Mouse (Mus musculus): ENCODE measurements around the gene Sdr9c7.
A peak's percentile ranks its signal among the peaks of the same experiment; 100 is the strongest.
"Not testable (repeated sequence)": the region's sequence is repeated elsewhere in the genome, so short reads cannot be mapped to it uniquely, and the experiment has no call there.

Sdr9c7 gene

GRCm38 (mm10) chr10:127906138-127906537 is 7.8 kb downstream of the Sdr9c7 start:
- DNase-seq (ENCODE audit: low spot score in 2 of 2), result no peak

DNA sequence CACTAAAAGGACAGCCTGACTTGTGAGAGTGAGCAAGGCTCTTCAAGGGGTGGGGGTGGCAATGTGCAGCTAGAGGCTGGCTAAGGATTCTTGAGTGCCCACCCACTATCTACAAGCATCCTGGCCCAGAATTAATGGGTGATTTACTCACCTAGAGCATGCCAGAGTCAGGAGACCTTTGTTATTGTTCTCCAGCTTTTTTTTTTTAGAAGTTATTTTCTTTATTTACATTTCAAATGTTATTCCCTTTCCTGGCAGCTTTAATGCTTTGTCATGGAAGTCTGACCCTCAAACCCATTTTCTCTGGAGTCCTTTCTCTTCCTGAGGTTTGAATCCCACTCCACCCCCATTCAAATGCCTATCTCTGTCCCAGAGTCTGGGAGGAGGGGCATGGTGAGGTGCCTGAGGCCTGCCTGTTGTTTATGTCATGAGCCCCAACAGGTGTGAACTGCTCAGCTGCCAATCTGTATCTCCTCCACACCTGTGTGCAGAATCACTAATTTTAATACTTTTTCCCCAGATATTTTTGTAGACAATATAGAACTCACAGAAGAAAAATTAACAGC is 9.2 kb downstream of the Sdr9c7 start:
- DNase-seq (ENCODE audit: low spot score in 2 of 2), result no peak

- no peak for DNase-seq (ENCODE audit: low spot score in 2 of 2)
Measured at GRCm38 (mm10) chr10:127915578-127915977, 17.3 kb downstream of the Sdr9c7 start.

- not testable (repeated sequence) for DNase-seq (ENCODE audit: low spot score in 2 of 2)
Measured at GRCm38 (mm10) chr10:127917183-127917582, 18.9 kb downstream of the Sdr9c7 start.

DNA sequence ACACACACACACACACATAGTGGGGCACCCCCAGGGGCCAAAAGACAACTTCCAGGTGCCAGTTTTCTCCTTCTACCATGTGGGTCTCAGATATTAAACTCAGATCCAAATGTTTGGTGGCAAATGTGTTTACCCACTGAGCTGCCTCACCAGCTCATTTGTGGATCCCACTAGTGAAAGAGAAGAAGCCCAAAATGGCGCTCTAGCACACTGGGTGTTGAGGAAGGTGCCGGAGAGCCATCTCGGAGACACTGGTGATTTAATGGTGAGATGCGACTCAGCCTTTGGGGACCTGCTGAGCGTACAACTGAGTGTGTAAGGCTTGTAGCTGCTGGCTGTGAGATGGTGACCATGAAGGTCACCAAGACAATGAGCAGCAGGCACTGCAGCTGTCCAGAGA is 19.3 kb downstream of the Sdr9c7 start:
- no peak for DNase-seq (ENCODE audit: low spot score in 2 of 2)

GRCm38 (mm10) chr10:127922241-127922640 is 23.9 kb downstream of the Sdr9c7 start:
- no peak for DNase-seq (ENCODE audit: low spot score in 2 of 2)

DNA sequence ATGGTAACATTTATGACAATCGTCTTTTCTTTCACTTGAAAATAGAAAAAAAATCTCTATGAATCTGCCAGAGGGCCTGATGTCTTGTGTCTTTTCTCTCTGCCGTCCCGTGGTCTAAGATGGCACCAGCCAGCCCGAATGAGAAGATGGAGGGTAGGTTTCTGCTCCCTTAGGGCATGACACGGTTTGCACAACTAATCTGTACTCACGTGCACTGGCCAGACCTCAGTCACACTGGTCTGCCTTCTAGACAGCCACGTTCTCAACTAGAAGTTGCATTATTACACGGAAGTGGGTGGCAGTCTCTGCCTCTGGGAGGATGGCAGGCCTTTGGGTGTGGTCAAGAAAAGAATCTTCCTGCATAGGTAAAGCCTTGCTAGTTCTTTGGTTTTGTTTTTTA is 24.7 kb downstream of the Sdr9c7 start:
- DNase-seq (ENCODE audit: low spot score in 2 of 2), result no peak

GRCm38 (mm10) chr10:127924597-127925378 is 26.5 kb downstream of the Sdr9c7 start:
- no peak for DNase-seq (ENCODE audit: low spot score in 2 of 2)

GRCm38 (mm10) chr10:127927737-127928136 is 29.4 kb downstream of the Sdr9c7 start:
- no peak for DNase-seq (ENCODE audit: low spot score in 2 of 2)

GRCm38 (mm10) chr10:127932290-127932926 is 34.1 kb downstream of the Sdr9c7 start:
- DNase-seq (ENCODE audit: low spot score in 2 of 2), result no peak

GRCm38 (mm10) chr10:127936271-127936670 is 38.0 kb downstream of the Sdr9c7 start:
- DNase-seq (ENCODE audit: low spot score in 2 of 2), result no peak

DNA sequence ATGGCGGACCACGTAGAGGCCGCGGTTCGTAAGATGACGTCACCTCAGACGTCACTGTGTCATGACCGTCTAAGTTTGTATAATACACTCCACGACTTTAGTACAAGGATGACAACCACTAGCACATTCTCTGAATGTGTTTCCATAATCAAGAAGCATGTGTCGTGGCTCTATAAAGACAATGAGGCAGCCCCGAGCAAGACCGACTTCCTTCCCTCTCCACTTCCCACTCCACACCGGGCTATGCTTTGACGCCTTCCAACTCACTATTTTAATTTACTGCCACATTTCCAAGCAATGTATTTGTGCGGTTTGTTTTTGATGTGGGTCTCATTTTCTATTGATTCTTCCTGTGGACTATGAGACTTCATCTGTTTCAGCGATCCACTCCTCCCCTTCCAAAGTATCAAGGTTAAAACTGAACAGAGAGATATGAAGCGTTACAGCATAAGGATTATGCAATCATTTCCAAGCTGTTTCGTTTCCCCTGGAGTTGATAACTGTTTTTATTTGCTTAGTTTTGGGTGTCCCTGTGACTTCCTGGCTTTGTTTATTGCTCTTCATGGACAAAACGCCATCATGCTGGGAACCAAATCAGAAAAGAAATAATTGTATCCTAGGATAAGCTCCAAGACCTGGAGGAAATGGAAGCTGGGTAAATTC is 38.6 kb downstream of the Sdr9c7 start:
- DNase-seq (ENCODE audit: low spot score in 2 of 2), result no peak

GRCm38 (mm10) chr10:127937428-127938010 is 39.2 kb downstream of the Sdr9c7 start:
- DNase-seq (ENCODE audit: low spot score in 2 of 2), result peak in 1 of 2 experiments; percentile 41

- not testable (repeated sequence) for DNase-seq (ENCODE audit: low spot score in 2 of 2)
Measured at GRCm38 (mm10) chr10:127939667-127940066, 41.3 kb downstream of the Sdr9c7 start.

DNA sequence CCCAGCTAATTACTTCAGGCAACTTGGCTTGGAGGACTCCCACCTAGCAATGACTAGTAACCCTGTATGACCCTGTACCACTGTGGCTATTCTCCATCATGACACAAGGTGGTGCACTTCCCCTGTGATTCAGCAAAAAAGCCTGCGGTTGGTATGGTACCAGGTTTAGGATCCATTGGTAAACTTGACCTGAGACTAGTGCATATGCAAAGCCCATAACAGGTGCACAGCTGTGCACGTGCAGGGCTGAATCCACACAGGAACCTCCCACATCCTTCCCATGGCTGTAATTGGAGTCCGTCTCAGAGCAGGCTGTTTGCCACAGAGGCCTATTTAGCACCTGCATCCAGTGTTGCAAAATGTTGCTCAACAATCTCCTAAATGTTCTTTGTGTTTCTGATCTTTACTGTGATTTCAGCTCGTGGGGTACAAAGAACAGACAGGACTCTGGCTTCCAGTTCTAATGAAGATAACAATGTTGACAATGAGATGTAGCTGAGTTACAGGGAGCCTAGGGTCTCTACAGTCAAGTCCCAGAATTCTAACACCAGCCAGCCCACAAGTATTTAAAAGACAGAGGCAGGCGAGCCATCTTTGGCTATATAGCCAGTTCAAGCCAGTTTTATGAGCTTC is 47.2 kb downstream of the Sdr9c7 start:
- DNase-seq (ENCODE audit: low spot score in 2 of 2), result peak in 1 of 2 experiments; percentile 22

DNA sequence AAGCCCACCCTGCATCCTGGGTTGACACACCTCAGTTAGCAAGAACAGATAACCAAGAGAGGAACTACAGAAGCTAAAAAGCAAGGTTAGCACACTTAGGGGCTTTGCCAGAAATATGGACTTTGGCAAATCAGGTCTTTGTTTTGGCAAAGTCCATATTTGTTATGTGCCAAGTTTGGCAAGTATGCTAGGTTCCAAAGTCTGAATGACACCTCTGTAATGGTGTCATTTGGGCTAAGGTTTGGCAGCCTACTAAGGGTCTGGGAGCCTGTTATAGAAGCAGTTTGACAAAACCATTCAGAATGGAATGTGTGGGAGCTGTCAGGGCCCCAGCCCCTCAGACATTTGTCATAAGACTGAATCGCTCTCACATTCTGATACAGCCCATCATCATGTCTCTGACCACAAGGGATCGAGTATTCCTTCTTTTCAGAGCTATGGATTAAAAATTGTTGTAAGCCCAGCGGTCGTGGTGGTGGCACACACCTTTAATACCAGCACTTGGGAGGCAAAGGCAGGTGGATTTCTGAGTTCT is 51.3 kb downstream of the Sdr9c7 start:
- no peak for DNase-seq (ENCODE audit: low spot score in 2 of 2)

GRCm38 (mm10) chr10:127951390-127951789 is 53.1 kb downstream of the Sdr9c7 start:
- no peak for DNase-seq (ENCODE audit: low spot score in 2 of 2)

GRCm38 (mm10) chr10:127951821-127952220 is 53.5 kb downstream of the Sdr9c7 start:
- no peak for DNase-seq (ENCODE audit: low spot score in 2 of 2)

DNA sequence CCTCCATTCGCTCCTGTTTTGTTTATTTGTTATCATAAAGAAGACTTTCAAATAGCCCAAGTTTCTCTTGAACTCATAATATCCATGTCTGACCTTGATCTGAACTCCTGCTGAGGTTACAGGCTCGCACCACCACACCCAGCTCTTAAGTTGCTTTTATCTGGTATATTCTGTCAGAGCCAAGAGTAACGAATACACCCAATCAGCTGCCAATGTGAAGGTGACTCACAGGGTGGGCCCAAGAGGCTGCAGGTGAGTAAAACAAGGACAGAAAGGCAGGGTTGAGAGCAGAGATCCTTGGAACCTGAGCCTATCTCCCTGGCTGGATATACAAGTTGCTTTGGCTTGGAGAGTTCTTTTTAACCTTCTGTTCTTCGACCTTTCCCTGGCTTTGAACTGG is 56.7 kb downstream of the Sdr9c7 start:
- DNase-seq (ENCODE audit: low spot score in 2 of 2), result no peak

DNA sequence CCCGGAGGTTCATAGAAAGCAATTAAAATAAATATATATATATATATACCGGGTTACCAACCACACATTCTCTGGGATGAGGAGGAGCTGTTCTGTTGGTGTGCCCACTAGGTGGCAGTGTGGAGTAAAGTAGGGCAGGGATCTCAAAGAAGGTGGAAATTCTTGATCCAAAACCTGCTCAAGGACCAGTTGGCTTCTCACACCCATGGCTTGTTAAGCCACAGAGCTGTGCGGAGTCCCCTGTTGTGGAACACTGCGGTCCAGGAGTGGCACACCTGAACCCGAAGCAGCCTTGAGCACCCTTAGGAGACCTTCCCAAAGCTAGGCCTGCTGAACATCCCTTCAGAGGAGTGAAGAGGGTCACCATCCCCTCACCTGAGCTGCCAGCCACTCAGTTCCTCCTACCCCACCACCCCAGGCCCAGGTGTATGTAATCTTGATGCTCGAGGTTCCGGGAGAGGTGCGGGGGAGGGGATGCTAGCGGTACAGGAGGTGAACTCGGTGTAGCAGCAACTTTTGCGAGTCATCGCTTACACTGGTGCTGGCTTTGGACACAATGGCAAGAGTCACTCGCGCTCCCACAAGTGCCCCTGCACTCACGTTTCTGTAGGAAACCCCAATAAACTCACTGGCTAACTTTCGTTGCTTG is 58.0 kb downstream of the Sdr9c7 start:
- DNase-seq (ENCODE audit: low spot score in 2 of 2), result peak; percentile 15 to 69

Measured in frontal cortex, postnatal 14 days (tissue).